Mouse (Mus musculus) intestine, embryonic 14.5 days (tissue): ENCODE measurements around the gene Ssr2. TPM values are rescaled to one million over a fixed set of nuclear protein-coding genes. Genes with fewer than 3 reads are reported as not detected.

Experiments used
- ATAC-seq: fragments of 200-750 bp; cut with Nextera tagmentation; replicated peaks from 2 replicates; pipeline ENCODE4 v1.8.0; 2017; ENCODE audit warnings: low read depth, moderate number of reproducible peaks, moderate TSS enrichment, moderate library complexity; ENCODE audit not compliant: low FRiP score, low TSS enrichment
- DNase-seq: peaks from one replicate; pipeline ENCODE4 v3.0.0-alpha.2; 2018; ENCODE audit warnings: low spot score
- H3K27ac ChIP-seq: fragments of 300-500 bp; sonication (generic); 2 replicates; pipeline ENCODE4 v1.5.1; 2014; ENCODE audit warnings: low read depth, mild to moderate bottlenecking, control low read depth
- H3K27me3 ChIP-seq: fragments of 300-500 bp; sonication (generic); replicated peaks from 2 replicates; pipeline ENCODE4 v1.6.1; 2014; ENCODE audit warnings: low read length, control low read depth; ENCODE audit not compliant: control insufficient read depth, insufficient read depth
- H3K36me3 ChIP-seq: fragments of 300-500 bp; sonication (generic); 2 replicates; pipeline ENCODE4 v1.6.1; 2014; ENCODE audit warnings: low read length, control low read depth; ENCODE audit not compliant: control insufficient read depth, insufficient read depth
- H3K4me1 ChIP-seq: fragments of 300-500 bp; sonication (generic); replicated peaks from 2 replicates; pipeline ENCODE4 v1.6.1; 2014; ENCODE audit warnings: low read length, control low read depth, mixed read lengths; ENCODE audit not compliant: control insufficient read depth, insufficient read depth
- H3K4me2 ChIP-seq: fragments of 300-500 bp; sonication (generic); 2 replicates; pipeline ENCODE4 v1.6.1; 2014; ENCODE audit warnings: low read length
- H3K4me3 ChIP-seq: fragments of 300-500 bp; sonication (generic); 2 replicates; pipeline ENCODE4 v1.5.1; 2014; ENCODE audit warnings: low read depth, low read length, control low read depth, mixed read lengths
- H3K9ac ChIP-seq: fragments of 300-500 bp; sonication (generic); 2 replicates; pipeline ENCODE4 v1.6.1; 2014; ENCODE audit warnings: mild to moderate bottlenecking, low read length
- H3K9me3 ChIP-seq: fragments of 300-500 bp; sonication (generic); 2 replicates; pipeline ENCODE4 v1.6.1; 2016; ENCODE audit warnings: low read length, control low read depth; ENCODE audit not compliant: control insufficient read depth
- WGBS: fragments of 180-500 bp; shearing (Covaris S2); extraction: QIAGEN DNeasy Blood & Tissue Kit; methylation state at CpG from one replicate; pipeline ENCODE4 v1.1.7; 2014; 5-methylcytosine and 5-hydroxymethylcytosine counted together
- polyA plus RNA-seq: library from polyadenylated mRNA; unstranded; fragments of >200 nt; fragmentation: Nextera tagmentation; extraction: Ambion mirVana; gene quantifications from 2 replicates; pipeline ENCODE4 v1.2.1, GENCODE M21; 2014

The Ssr2 gene
- polyA plus RNA-seq, 1 experiment from 2014 or later = 290 TPM

DNA sequence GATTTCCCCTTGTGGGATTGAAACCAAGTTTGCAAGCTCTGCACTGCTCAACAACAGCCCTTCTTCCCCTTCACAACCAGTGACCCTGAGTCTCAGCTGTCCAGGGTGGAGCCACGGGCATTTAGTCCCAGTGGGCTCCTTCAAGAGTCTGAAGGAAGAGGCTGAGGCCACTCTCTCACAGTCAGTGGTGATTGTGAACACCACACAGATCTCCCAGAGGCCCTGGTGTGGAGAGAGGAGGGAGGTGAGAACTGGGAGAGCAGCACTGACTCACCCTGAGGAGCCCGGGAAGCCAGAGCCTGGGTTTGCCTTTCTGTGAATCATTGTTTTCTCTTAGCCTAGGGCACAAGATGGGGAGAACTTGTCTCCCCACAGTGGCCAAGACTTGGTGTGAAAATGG lies 49.3 kb downstream of the Ssr2 start:
- Histone ChIP-seq H3K9me3 (no peaks in the 10 kb centered on the region), H3K27me3 (no peaks in the 10 kb centered on the region), H3K4me3 (0 out of 2 replicates have a peak overlapping the region, but pooled peaks have one; percentile 98), H3K4me2 (peak overlapping the region; percentile 97), H3K9ac (no peak overlapping the region; the same call in 1 of the 2 replicates), H3K4me1 (peaks cover 29% of the 10 kb centered on the region), H3K27ac (peak overlapping the region; percentile 98), H3K36me3 (peaks cover 30% of the 10 kb centered on the region)
- DNase-seq (no peak), ATAC-seq (no peak)
- 33% methylated on average over 2 of the region's 2 CpGs for WGBS

GRCm38 (mm10) chr3:88625531-88625930 lies 49.9 kb downstream of the Ssr2 start:
- Histone ChIP-seq H3K4me1 (peaks cover 27% of the 10 kb centered on the region), H3K9me3 (no peaks in the 10 kb centered on the region), H3K27me3 (no peaks in the 10 kb centered on the region), H3K27ac (no peak overlapping the region), H3K9ac (no peak overlapping the region), H3K4me2 (no peak overlapping the region), H3K36me3 (peaks cover 35% of the 10 kb centered on the region), H3K4me3 (no peak overlapping the region)
- ATAC-seq (no peak), DNase-seq (no peak)
- WGBS = 90% methylated on average over 7 of the region's 7 CpGs

GRCm38 (mm10) chr3:88626316-88626715 lies 50.6 kb downstream of the Ssr2 start:
- H3K36me3 ChIP-seq = peaks cover 43% of the 10 kb centered on the region
- DNase-seq (no peak), ATAC-seq (no peak)
- H3K9me3 ChIP-seq = no peaks in the 10 kb centered on the region
- H3K9ac ChIP-seq = no peak overlapping the region
- peaks cover 24% of the 10 kb centered on the region for H3K4me1 ChIP-seq
- H3K4me2 ChIP-seq = no peak overlapping the region
- H3K27me3 ChIP-seq = no peaks in the 10 kb centered on the region
- H3K27ac ChIP-seq = no peak overlapping the region
- 70% methylated on average over 7 of the region's 7 CpGs for WGBS
- H3K4me3 ChIP-seq = no peak overlapping the region

- DNase-seq (no peak), ATAC-seq (no peak)
- H3K9ac ChIP-seq = no peak overlapping the region
- H3K9me3 ChIP-seq = no peaks in the 10 kb centered on the region
- 54% methylated on average over 4 of the region's 4 CpGs for WGBS
- H3K4me1 ChIP-seq = peaks cover 24% of the 10 kb centered on the region
- H3K27ac ChIP-seq = no peak overlapping the region
- H3K27me3 ChIP-seq = no peaks in the 10 kb centered on the region
- no peak overlapping the region for H3K4me3 ChIP-seq
- peaks cover 51% of the 10 kb centered on the region for H3K36me3 ChIP-seq
- no peak overlapping the region for H3K4me2 ChIP-seq
Measured at GRCm38 (mm10) chr3:88627114-88627513, 51.4 kb downstream of the Ssr2 start.

GRCm38 (mm10) chr3:88627535-88627934 lies 51.9 kb downstream of the Ssr2 start:
- Histone ChIP-seq H3K9ac (no peak overlapping the region), H3K27ac (no peak overlapping the region), H3K4me1 (peaks cover 24% of the 10 kb centered on the region), H3K36me3 (peaks cover 55% of the 10 kb centered on the region), H3K27me3 (no peaks in the 10 kb centered on the region), H3K4me2 (no peak overlapping the region), H3K9me3 (no peaks in the 10 kb centered on the region), H3K4me3 (no peak overlapping the region)
- ATAC-seq (no peak), DNase-seq (no peak)
- 88% methylated on average over 2 of the region's 2 CpGs for WGBS

- DNase-seq = no peak
- 46% methylated on average over 4 of the region's 4 CpGs for WGBS
- Histone ChIP-seq H3K27ac (no peak overlapping the region), H3K9me3 (no peaks in the 10 kb centered on the region), H3K4me2 (no peak overlapping the region), H3K9ac (no peak overlapping the region), H3K27me3 (no peaks in the 10 kb centered on the region), H3K4me1 (peaks cover 23% of the 10 kb centered on the region), H3K4me3 (no peak overlapping the region), H3K36me3 (peaks cover 68% of the 10 kb centered on the region)
- ATAC-seq = no peak
Measured at GRCm38 (mm10) chr3:88628766-88629165, 53.1 kb downstream of the Ssr2 start.

DNA sequence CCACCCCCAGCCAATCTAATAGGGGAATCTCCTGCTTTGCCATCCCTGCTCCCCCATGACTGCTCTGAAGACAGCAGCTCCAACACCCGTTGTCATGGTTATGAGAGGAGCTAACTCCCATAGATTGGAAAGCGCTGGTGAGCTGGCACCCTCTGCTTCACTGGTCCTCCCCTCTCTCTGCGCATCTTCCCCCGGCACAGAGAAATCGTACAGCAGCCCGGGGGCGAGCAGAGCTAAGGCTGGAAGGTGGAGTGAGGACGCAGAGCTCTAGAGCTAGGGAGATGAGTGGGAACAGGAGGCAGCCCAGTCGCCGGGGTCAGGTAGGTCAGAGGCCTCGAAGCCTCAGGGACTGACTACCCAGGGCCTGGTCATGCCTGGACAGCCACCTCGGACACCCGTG lies 53.6 kb downstream of the Ssr2 start:
- Histone ChIP-seq H3K27me3 (no peaks in the 10 kb centered on the region), H3K27ac (no peak overlapping the region), H3K36me3 (peaks cover 72% of the 10 kb centered on the region), H3K4me3 (no peak overlapping the region), H3K9ac (no peak overlapping the region), H3K4me2 (no peak overlapping the region), H3K4me1 (peaks cover 18% of the 10 kb centered on the region), H3K9me3 (no peaks in the 10 kb centered on the region)
- WGBS = 77% methylated on average over 13 of the region's 13 CpGs
- no peak for ATAC-seq
- no peak for DNase-seq

- H3K36me3 ChIP-seq = peaks cover 75% of the 10 kb centered on the region
Measured at GRCm38 (mm10) chr3:88630018-88630417, 54.3 kb downstream of the Ssr2 start.

DNA sequence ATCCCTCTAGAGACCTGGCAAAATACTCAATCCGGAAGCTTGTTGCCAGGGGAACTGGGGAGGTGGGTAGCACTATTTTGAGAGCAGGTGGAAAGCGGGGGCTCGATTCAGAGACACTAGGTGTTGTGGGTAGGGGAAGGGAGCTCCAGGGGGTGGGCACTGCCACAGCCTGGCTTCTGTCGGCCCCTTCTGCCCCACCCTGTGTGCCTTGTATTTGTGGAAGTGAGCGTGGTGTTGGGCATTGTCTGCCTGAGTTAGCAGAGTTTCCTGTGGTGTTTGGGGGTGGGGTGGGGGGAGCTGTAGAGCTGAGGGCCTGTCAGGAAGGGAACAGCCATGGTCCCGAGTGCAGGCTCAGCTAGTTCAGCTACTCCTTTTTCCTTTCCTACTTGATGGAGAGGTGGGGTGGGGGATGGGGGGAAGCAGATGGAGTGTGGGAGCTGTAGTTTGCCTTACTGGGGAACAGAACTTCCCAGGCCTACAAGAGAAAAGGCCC lies 55.2 kb downstream of the Ssr2 start:
- Histone ChIP-seq H3K4me1 (peaks cover 8% of the 10 kb centered on the region), H3K27ac (no peak overlapping the region), H3K36me3 (peaks cover 79% of the 10 kb centered on the region), H3K27me3 (no peaks in the 10 kb centered on the region), H3K4me2 (no peak overlapping the region), H3K4me3 (no peak overlapping the region), H3K9ac (no peak overlapping the region), H3K9me3 (no peaks in the 10 kb centered on the region)
- DNase-seq = no peak
- ATAC-seq = no peak
- WGBS = 67% methylated on average over 6 of the region's 6 CpGs

More at GRCm38 (mm10) chr3:88630018-88630417, 54.3 kb downstream of the Ssr2 start:
- DNase-seq = no peak
- no peak overlapping the region for H3K4me2 ChIP-seq
- no peak overlapping the region for H3K27ac ChIP-seq
- no peak for ATAC-seq
- no peak overlapping the region for H3K4me3 ChIP-seq
- peaks cover 10% of the 10 kb centered on the region for H3K4me1 ChIP-seq
- WGBS = 70% methylated on average over 9 of the region's 9 CpGs
- no peaks in the 10 kb centered on the region for H3K9me3 ChIP-seq
- H3K9ac ChIP-seq = no peak overlapping the region
- no peaks in the 10 kb centered on the region for H3K27me3 ChIP-seq
